Mouse (Mus musculus) brain, embryonic 14.5 days (tissue): ENCODE data around the gene Cep55.

ENCODE experiments used
- CTCF ChIP-seq: fragments of 200-500 bp; IDR thresholded peaks from 2 replicates; pipeline ENCODE4 v1.5.1; 2012; ENCODE audit warnings: inconsistent platforms, mild to moderate bottlenecking, moderate library complexity, borderline replicate concordance; ENCODE audit not compliant: insufficient read depth, insufficient read length; ENCODE audit errors: extremely low read depth
- POLR2A ChIP-seq: fragments of 200-500 bp; IDR thresholded peaks from 2 replicates; pipeline ENCODE4 v1.6.1; 2012; ENCODE audit warnings: mild to moderate bottlenecking, inconsistent platforms, borderline replicate concordance; ENCODE audit not compliant: poor library complexity, insufficient read depth, insufficient read length, severe bottlenecking; ENCODE audit errors: extremely low read depth

DNA sequence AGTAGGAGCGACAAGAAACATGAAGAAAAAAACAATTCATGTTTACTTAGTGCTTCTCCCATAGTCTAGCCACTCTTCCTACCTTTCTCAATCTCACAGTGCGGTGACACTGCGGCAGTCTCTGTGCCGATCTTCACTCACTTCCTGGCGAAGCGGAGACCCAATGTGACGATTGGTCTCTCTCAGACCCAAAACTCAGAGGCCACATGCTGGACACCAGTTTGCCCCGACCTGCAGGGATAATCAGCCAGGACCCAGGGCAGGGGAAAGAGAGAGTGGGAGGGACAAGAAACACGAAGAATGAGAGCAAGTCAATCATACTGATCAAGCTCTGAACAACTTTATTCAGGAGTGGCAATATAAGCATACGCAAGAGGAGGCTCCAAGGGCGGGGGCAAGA lies 20.2 kb downstream of the Cep55 start:
- no peak for TF ChIP-seq CTCF
- TF ChIP-seq POLR2A: no peak
